Mouse (Mus musculus) kidney, adult 2 months (tissue): ENCODE measurements around the gene Spns3.

Experiments used
- CTCF ChIP-seq: fragments of 200-500 bp; conservative IDR thresholded peaks from 2 replicates; pipeline ENCODE4 v1.5.1; 2011; ENCODE audit warnings: low read depth, mild to moderate bottlenecking, control low read depth, low read length, moderate library complexity, mixed read lengths; ENCODE audit not compliant: insufficient read depth, insufficient read length
- POLR2A ChIP-seq: fragments of 200-500 bp; IDR thresholded peaks from one replicate; pipeline ENCODE4 v1.6.1; 2011; ENCODE audit warnings: low read depth, low read length, control low read depth

- TF ChIP-seq CTCF (no peak), POLR2A (no peak)
Measured at GRCm38 (mm10) chr11:72496066-72496465, 54.2 kb downstream of the Spns3 start.
